Mouse (Mus musculus) thymus, adult 2 months (tissue): ENCODE data around the gene Btbd16.

Source experiments
- CTCF ChIP-seq: fragments of 200-500 bp; IDR thresholded peaks from 2 replicates; pipeline ENCODE4 v1.5.1; 2012; ENCODE audit warnings: mild to moderate bottlenecking, control low read depth, low read length, moderate library complexity, borderline replicate concordance; ENCODE audit not compliant: control insufficient read depth, poor library complexity, insufficient read depth; ENCODE audit errors: extremely low read depth
- POLR2A ChIP-seq: fragments of 200-500 bp; IDR thresholded peaks from 2 replicates; pipeline ENCODE4 v1.6.1; 2012; ENCODE audit warnings: mild to moderate bottlenecking, low read length, control low read depth, moderate library complexity; ENCODE audit not compliant: control insufficient read depth, poor library complexity, insufficient read depth; ENCODE audit errors: extremely low read depth

- TF ChIP-seq CTCF: no peak
- no peak for TF ChIP-seq POLR2A
Observed at GRCm38 (mm10) chr7:130731792-130732191, 42.1 kb upstream of the Btbd16 start.
